Mouse (Mus musculus) G1E (cell line): ENCODE results near the gene Zfp60.

Experiments used
- CTCF ChIP-seq: IDR thresholded peaks from 2 replicates; pipeline ENCODE4 v1.5.1; 2012; ENCODE audit warnings: low read depth, low read length, inconsistent platforms, mixed read lengths
- GATA2 ChIP-seq: IDR thresholded peaks from 2 replicates; pipeline ENCODE4 v1.6.1; 2012; ENCODE audit warnings: low read depth, low read length, inconsistent platforms, borderline replicate concordance
- POLR2AphosphoS5 ChIP-seq: IDR thresholded peaks from 2 replicates; pipeline ENCODE4 v1.6.1; 2012; ENCODE audit warnings: low read depth, low read length, inconsistent platforms; ENCODE audit not compliant: insufficient replicate concordance
- TAL1 ChIP-seq: conservative IDR thresholded peaks from 2 replicates; pipeline ENCODE4 v1.6.1; 2012; ENCODE audit warnings: low read depth, low read length, inconsistent platforms, mixed read lengths

DNA sequence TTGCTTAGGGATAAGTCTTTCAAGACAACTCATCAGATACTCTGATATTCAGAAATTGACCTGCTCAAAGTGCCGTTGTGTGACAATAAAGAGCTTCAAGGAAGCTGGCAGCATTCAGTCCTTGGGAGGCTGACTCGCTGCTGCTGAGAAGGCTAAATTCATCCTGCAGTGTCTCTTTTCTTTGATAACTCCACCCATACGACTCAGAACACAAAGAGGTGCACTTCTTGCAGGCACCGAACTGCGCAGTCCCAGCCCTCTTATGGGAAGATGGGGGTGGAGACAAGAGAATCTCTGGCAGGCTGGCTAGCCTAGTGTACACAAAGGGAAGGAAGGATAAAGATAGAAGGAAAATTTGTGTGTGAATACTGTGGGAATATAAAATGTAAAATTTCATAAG lies 4.3 kb downstream of the Zfp60 start:
- TF ChIP-seq CTCF, result no peak
- no peak for TF ChIP-seq POLR2AphosphoS5
- no peak for TF ChIP-seq TAL1
- no peak for TF ChIP-seq GATA2
